Mouse (Mus musculus): Measurements from ENCODE around the gene Vps13c.

The Vps13c gene

GRCm38 (mm10) chr9:67831359-67832045 is 8.7 kb upstream of the Vps13c start:
- DNase-seq (ENCODE audit: low read depth): no peak

DNA sequence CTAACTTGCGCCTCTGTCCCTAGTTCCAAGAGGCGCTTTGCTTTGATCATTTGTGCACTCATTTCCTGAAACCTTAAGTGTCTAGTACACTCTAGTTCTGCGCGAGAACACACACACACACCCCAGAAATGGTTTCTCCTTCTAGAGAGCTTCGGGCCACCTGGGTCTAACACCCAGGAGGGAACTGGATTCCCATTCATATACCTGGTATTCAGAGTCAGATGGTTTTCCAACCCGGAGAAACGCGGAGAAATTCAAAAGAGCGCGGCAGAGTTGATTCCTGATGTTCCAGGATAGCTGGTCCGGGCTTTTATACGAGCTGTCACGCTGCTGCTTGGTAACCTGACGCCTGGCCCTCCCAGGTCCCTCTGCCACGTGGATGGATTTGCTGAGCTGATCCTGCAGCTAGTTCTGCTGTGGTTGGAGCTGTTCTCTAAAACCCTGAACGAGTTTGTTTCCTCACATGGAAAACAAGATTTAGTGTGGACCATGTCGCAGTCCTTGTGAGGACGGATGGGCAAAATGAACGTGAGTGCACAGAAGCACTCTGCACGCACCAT is 8.1 kb upstream of the Vps13c start, which contains the start of gene C2cd4a:
C2cd4a (minus strand) TSS at position 285 of the 560 bp plus-strand sequence.
- DNase-seq (ENCODE audit: low read depth): no peak

GRCm38 (mm10) chr9:67834535-67834934 is 5.7 kb upstream of the Vps13c start:
- no peak for DNase-seq (ENCODE audit: low read depth)

- DNase-seq (ENCODE audit: low read depth): no peak
Measured at GRCm38 (mm10) chr9:67837311-67837710, 2.9 kb upstream of the Vps13c start.

GRCm38 (mm10) chr9:67842797-67843196 is 2.6 kb downstream of the Vps13c start:
- DNase-seq (ENCODE audit: low read depth): no peak

DNA sequence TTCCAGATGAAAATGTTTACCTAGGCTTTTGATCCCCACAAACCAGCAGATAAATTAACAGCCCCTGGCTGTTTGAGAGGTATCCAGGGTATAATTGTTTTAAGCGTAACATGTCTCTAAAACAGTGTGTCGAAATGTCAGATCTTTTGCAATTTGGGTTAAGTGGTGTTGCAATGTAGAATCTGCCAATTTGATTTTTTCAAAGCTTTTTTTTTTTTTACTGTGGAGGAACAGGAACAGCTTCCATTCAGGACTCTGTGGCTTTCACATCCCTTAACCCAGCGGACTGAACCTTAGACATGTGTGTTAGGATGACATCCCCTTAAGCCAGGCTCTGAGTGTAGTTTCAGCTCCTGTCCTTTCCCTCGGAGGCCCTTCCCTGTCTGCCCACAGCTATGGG is 4.8 kb downstream of the Vps13c start:
- no peak for DNase-seq (ENCODE audit: low read depth)

DNA sequence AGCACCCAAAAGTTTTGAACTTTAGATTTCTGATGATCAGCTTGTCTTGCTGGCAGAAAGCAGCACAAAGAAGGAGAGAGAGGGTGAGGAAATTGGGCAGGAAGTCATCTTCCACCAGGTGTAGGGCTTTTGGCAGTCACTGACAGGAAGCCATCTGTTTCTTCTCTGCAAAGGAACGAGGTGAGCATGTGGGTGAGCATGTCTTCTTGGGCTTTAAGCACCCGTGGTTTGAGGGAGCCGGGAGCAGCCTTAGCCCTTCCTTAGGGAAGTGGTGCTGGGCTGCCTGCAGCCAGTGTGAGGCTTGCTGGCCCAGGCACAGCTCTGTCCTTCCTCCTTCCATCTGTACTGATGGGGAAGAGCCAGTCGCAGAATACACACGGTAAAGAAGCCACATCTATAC is 5.5 kb downstream of the Vps13c start:
- no peak for DNase-seq (ENCODE audit: low read depth)

DNA sequence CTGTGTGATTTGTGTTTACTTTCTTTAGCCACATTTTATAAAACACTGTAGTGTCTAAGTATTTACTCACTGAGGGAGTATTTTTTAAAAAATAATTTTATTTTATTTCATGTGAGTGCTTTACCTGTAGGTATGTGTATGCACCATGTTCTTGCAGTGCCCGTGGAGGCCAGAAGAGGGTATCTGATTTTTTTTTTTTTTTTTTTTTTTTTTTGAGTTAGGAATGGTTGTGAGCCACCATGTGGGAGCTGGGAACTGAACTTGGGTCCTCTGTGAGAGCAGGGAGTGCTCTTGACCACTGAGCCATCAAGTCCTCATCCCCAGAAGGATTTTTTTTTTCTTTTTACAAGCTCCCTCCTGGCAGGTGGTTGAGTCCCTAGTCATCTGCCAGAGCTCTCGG is 5.9 kb downstream of the Vps13c start:
- no peak for DNase-seq (ENCODE audit: low read depth)

DNA sequence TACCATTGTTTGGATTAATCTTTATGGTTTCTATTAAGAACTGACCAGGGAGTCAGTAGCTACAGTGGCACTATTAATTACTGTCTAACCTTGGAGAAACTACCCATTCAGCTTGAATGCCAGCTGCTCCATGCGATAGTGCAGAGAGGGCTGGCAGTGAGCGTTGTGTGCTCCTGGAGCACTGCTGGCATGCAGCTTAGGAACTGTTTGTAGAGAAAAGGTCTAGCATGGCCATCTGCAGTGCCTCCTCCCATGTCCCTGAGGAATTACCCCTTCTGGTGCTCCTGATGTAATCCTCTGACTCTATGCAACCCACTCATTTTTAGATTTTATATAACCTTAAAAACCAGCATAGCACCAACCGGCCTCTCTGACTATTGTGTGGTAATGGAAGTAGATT is 7.4 kb downstream of the Vps13c start:
- DNase-seq (ENCODE audit: low read depth): no peak

DNA sequence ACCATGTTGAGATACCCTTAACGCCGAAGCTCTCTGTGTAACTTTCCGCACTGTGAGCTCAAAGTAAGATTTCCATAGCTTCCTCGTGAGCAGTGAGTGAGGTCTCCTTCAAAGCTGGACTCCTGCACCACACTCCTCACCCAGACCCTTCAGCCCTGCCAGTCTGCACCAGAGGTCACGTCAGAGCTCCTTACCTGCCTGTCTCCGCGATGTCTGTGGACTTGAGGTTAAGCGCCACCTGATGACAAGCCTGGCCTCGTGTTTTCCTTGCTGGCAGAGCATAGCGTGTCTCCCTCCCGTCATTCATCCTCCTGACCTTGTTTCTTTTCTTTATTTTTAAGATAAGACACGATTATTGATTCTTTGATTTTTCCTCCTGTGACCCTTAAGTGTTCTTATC is 9.2 kb downstream of the Vps13c start:
- DNase-seq (ENCODE audit: low read depth): no peak

- no peak for DNase-seq (ENCODE audit: low read depth)
Measured at GRCm38 (mm10) chr9:67849846-67850245, 9.7 kb downstream of the Vps13c start.

GRCm38 (mm10) chr9:67851150-67851549 is 11.0 kb downstream of the Vps13c start:
- no peak for DNase-seq (ENCODE audit: low read depth)

- no peak for DNase-seq (ENCODE audit: low read depth)
Measured at GRCm38 (mm10) chr9:67860273-67860672, 20.1 kb downstream of the Vps13c start.

GRCm38 (mm10) chr9:67863332-67863731 is 23.1 kb downstream of the Vps13c start:
- DNase-seq (ENCODE audit: low read depth): no peak

DNA sequence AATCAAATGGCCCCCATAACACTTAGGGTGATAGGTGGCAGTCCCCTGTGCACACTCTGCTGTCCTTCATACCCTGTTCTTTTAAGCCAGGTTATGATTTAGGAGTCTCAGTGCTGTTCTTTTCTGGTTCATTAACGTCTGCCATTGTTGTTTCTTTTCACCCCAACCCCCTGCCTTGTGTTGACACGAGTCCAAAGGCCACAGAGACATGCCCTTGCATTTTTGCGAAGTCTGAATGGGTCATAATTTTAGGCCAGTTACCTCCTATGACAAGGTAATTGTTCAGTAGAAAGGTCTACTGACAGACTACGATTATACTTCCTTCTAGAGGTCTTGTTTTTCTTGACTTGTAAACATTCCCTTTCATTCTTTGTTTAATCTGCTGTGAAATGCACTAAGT is 23.8 kb downstream of the Vps13c start:
- no peak for DNase-seq (ENCODE audit: low read depth)

DNA sequence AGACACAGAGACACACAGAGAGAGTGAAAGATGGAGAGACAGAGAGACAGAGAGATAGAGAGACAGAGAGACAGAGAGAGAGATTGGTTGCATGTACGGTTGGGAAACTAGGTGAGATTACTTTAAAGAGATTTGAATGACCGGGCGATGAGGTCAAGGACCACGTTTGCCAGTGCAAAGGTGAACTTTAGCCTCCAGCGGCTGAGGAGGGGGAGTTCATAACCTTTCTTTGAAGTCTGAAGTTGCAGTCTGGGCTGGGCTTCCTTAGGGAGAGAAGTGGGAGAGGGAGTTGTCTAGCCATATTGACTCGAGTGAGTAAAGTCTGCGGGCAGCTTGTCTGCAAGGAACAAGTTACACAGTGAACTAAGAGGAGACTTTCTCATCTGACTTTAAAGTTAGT is 25.2 kb downstream of the Vps13c start:
- DNase-seq (ENCODE audit: low read depth): no peak

DNA sequence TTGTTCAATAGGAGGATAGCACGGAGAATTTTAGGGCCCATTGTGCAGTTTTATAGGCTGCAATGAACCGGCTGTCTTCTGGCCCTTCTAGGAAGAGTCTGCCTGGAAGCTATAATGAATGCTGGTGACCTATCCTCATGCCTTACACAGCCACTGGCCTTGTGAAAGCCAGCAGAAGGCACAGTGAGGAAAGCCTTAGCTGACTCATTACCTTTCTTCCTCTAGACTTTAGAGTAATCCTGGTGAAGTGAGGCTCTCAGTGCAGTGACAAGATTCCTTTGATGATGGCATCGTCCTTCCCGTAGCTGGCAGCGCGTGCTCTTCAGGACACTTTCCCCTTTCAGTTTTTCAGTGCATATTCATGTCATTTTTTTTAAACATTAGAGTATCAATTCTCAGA is 27.2 kb downstream of the Vps13c start:
- DNase-seq (ENCODE audit: low read depth): no peak

DNA sequence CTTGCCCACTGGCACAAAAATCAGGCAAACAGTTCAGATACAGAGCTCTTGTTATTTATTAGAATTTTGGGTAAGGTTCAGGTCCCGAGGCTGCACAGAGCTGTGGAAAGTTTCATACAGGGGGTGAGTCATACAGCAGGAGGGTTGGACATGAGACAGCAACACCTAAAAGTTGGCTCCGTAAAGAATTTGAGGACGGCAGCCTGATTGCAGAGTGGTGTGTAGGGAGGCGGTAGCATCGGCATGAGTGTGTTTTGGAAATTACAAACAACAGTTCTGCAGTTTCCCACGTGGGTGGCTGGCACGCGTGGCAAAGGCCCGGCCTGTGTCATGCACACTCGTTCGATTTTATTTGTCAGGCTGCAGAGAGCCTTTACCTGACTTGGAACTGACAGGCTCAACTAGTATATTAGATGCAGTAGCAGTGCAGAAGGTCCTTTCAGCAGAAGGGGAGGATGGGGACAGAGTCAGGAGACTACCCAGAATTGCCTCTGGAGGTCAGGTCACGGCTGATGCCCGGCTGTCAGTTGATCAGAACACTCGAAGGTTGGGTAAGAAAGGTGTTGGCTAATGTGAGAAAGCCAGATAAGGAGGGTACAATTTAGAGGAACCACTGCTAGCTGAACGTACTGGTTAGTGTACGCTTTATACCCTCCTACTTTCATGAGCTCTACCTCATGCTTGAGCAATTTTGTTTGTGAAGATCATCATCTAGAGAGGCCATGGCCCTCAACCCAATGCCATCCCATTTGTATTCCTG is 29.7 kb downstream of the Vps13c start:
- peak; percentile 60 for DNase-seq (ENCODE audit: low read depth)

GRCm38 (mm10) chr9:67874522-67875222 is 34.5 kb downstream of the Vps13c start:
- DNase-seq (ENCODE audit: low read depth): peak; percentile 67

- no peak for DNase-seq (ENCODE audit: low read depth)
Measured at GRCm38 (mm10) chr9:67875337-67875736, 35.1 kb downstream of the Vps13c start.

DNA sequence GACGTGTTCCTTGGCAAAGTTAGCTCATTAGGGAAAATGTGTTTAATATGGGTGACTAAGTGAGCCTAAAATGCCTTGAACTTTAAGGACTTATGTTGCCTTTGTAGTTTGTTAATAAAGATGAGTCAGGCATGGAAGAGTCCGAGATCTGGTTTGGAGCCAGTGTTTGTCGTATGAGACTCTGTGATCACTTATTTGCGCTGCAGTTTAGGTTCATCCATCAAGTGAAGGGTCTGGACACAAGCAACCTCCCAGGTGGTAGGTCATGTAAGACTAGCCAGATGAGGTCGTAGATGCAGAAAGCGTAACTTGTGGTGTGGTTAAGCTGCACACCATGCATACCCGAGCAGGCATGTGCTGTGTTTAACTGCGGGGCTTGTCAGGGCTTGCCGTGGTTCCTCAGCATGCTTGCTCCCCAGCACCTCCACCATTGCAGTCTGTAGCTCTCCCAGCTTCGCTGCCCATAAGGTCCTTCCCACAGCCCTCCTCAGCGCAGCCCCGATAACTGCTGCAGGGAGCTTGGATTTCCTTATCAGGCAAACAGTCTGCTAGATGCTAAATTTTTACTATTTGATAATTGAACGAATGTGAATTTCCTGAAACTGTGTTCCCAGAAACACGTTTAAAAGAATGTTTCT is 37.0 kb downstream of the Vps13c start:
- peak; percentile 79 for DNase-seq (ENCODE audit: low read depth)

DNA sequence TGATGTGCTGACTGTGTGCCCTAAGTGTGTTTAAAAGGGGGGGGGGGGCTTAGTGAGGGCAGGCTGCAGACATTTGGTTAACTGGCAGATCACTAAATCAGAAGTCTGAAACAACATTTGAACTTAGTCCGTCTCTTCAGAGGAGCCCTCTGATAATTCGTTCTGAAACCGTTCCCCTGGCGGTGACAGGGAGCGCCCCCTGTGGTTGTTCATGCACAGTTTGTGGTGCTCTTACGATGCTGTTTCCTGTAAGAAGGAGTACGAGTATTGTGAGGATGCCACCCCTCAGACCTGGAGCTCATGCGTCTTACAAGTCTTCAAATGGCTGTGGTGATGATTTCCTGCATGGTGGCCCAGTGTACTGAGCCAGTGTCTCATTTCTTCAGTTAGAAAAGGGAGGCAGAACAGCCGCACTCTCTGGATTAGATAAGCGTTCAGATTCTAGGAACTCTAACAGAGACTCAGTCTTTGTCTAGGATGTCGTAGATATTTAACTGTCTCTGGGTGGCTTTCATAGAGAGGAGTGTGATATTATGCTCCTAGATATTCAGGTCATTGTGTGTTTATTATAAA is 38.1 kb downstream of the Vps13c start:
- DNase-seq (ENCODE audit: low read depth): peak; percentile 72
